Mouse (Mus musculus): ENCODE data around the gene Tm9sf1. TPM values are rescaled to one million over a fixed set of nuclear protein-coding genes. Genes with fewer than 3 reads are reported as not detected.

Gene Tm9sf1
- polyA plus RNA-seq, 1 experiment from 2014 or later, result 69.7 TPM

- no peaks in the 10 kb centered on the region for H3K27me3 ChIP-seq (replicated peaks)
- H3K36me3 ChIP-seq, result peaks cover 86% of the 10 kb centered on the region
- peak overlapping the region; percentile 94 for H3K27ac ChIP-seq
- H3K9me3 ChIP-seq (replicated peaks), result no peaks in the 10 kb centered on the region
- peak overlapping the region; percentile 63 for H3K4me3 ChIP-seq
- peak; percentile 94 for ATAC-seq
- H3K9ac ChIP-seq, result peak overlapping the region; percentile 72
- H3K4me2 ChIP-seq, result peak overlapping the region; percentile 70
- peaks cover 46% of the 10 kb centered on the region for H3K4me1 ChIP-seq
- WGBS (ENCODE audit: insufficient replicate concordance), result 16% methylated on average over 19 of the region's 19 CpGs
Measured at GRCm38 (mm10) chr14:55603633-55604576, 39.7 kb downstream of the Tm9sf1 start.

- peak within 1 kb of the TSS; percentile 72 for H3K9ac ChIP-seq
- H3K4me2 ChIP-seq, result peak within 1 kb of the TSS; percentile 70
- WGBS (ENCODE audit: insufficient replicate concordance), result 81% methylated on average over 7 of the region's 7 CpGs
- H3K4me3 ChIP-seq, result peak within 1 kb of the TSS; percentile 63
- peaks cover 86% of the 10 kb centered on the region for H3K36me3 ChIP-seq
- H3K4me1 ChIP-seq, result peaks cover 46% of the 10 kb centered on the region
- H3K27me3 ChIP-seq (replicated peaks), result no peaks in the 10 kb centered on the region
- peak within 1 kb of the TSS; percentile 94 for H3K27ac ChIP-seq
- no peaks in the 10 kb centered on the region for H3K9me3 ChIP-seq (replicated peaks)
- ATAC-seq, result no peak
Measured at GRCm38 (mm10) chr14:55603271-55603632, 40.4 kb downstream of the Tm9sf1 start, which contains the start of gene Irf9. Gene Irf9, plus strand, starts transcription at chr14:55603571.

- Histone ChIP-seq H3K4me3 (no peak overlapping the region), H3K4me1 (peaks cover 21% of the 10 kb centered on the region), H3K4me2 (no peak overlapping the region), H3K27ac (no peak overlapping the region), H3K36me3 (peaks cover 96% of the 10 kb centered on the region), H3K27me3 (replicated peaks) (no peaks in the 10 kb centered on the region), H3K9me3 (replicated peaks) (no peaks in the 10 kb centered on the region), H3K9ac (no peak overlapping the region)
- no peak for ATAC-seq
- WGBS (ENCODE audit: insufficient replicate concordance), result 92% methylated on average over 21 of the region's 21 CpGs
Measured at GRCm38 (mm10) chr14:55598521-55599390, 44.9 kb downstream of the Tm9sf1 start.

- Histone ChIP-seq H3K4me1 (peaks cover 24% of the 10 kb centered on the region), H3K4me2 (no peak overlapping the region), H3K9ac (no peak overlapping the region), H3K9me3 (replicated peaks) (no peaks in the 10 kb centered on the region), H3K27ac (0 out of 2 replicates have a peak overlapping the region, but pooled peaks have one; percentile 12), H3K4me3 (no peak overlapping the region), H3K36me3 (peaks cover 76% of the 10 kb centered on the region), H3K27me3 (replicated peaks) (no peaks in the 10 kb centered on the region)
- 87% methylated on average over 13 of the region's 13 CpGs for WGBS (ENCODE audit: insufficient replicate concordance)
- no peak for ATAC-seq
Measured at GRCm38 (mm10) chr14:55596036-55596690, 47.4 kb downstream of the Tm9sf1 start.

GRCm38 (mm10) chr14:55592226-55592625 lies 51.4 kb downstream of the Tm9sf1 start:
- no peak for ATAC-seq
- H3K27ac ChIP-seq, result peak overlapping the region; percentile 94
- no peaks in the 10 kb centered on the region for H3K9me3 ChIP-seq (replicated peaks)
- H3K4me3 ChIP-seq, result peak overlapping the region; percentile 82
- peaks cover 52% of the 10 kb centered on the region for H3K4me1 ChIP-seq
- peaks cover 60% of the 10 kb centered on the region for H3K36me3 ChIP-seq
- H3K4me2 ChIP-seq, result peak overlapping the region; percentile 93
- no peaks in the 10 kb centered on the region for H3K27me3 ChIP-seq (replicated peaks)
- WGBS (ENCODE audit: insufficient replicate concordance), result 4% methylated on average over 16 of the region's 16 CpGs
- H3K9ac ChIP-seq, result peak overlapping the region; percentile 92

- H3K4me3 ChIP-seq, result peak within 1 kb of the TSS; percentile 82
- WGBS (ENCODE audit: insufficient replicate concordance), result under 1% methylated on average over 33 of the region's 33 CpGs
- peaks cover 57% of the 10 kb centered on the region for H3K36me3 ChIP-seq
- H3K4me1 ChIP-seq, result peaks cover 60% of the 10 kb centered on the region
- peak within 1 kb of the TSS; percentile 94 for H3K27ac ChIP-seq
- H3K4me2 ChIP-seq, result peak within 1 kb of the TSS; percentile 93
- no peaks in the 10 kb centered on the region for H3K9me3 ChIP-seq (replicated peaks)
- H3K9ac ChIP-seq, result peak within 1 kb of the TSS; percentile 92
- H3K27me3 ChIP-seq (replicated peaks), result no peaks in the 10 kb centered on the region
- peak; percentile 91 for ATAC-seq
Measured at GRCm38 (mm10) chr14:55591331-55591891, 52.2 kb downstream of the Tm9sf1 start, which contains the start of gene Rnf31. Gene Rnf31, plus strand, starts transcription at chr14:55591708.

- peak within 1 kb of the TSS; percentile 92 for H3K9ac ChIP-seq
- WGBS (ENCODE audit: insufficient replicate concordance), result under 1% methylated on average over 22 of the region's 22 CpGs
- no peaks in the 10 kb centered on the region for H3K27me3 ChIP-seq (replicated peaks)
- peaks cover 66% of the 10 kb centered on the region for H3K4me1 ChIP-seq
- H3K4me3 ChIP-seq, result peak within 1 kb of the TSS; percentile 82
- peak within 1 kb of the TSS; percentile 94 for H3K27ac ChIP-seq
- H3K36me3 ChIP-seq, result peaks cover 51% of the 10 kb centered on the region
- no peaks in the 10 kb centered on the region for H3K9me3 ChIP-seq (replicated peaks)
- peak within 1 kb of the TSS; percentile 93 for H3K4me2 ChIP-seq
- peak; percentile 86 for ATAC-seq
Measured at GRCm38 (mm10) chr14:55590748-55591330, 52.8 kb downstream of the Tm9sf1 start, which contains the start of gene Psme2. Gene Psme2, minus strand, starts transcription at chr14:55591113.

GRCm38 (mm10) chr14:55589771-55590448 lies 53.7 kb downstream of the Tm9sf1 start:
- peak overlapping the region; percentile 82 for H3K4me3 ChIP-seq
- no peaks in the 10 kb centered on the region for H3K27me3 ChIP-seq (replicated peaks)
- no peaks in the 10 kb centered on the region for H3K9me3 ChIP-seq (replicated peaks)
- H3K27ac ChIP-seq, result peak overlapping the region; percentile 94
- WGBS (ENCODE audit: insufficient replicate concordance), result 71% methylated on average over 11 of the region's 11 CpGs
- H3K4me1 ChIP-seq, result peaks cover 74% of the 10 kb centered on the region
- H3K9ac ChIP-seq, result peak overlapping the region; percentile 92
- peak overlapping the region; percentile 93 for H3K4me2 ChIP-seq
- no peak for ATAC-seq
- peaks cover 42% of the 10 kb centered on the region for H3K36me3 ChIP-seq

- Histone ChIP-seq H3K4me3 (no peak overlapping the region), H3K9ac (no peak overlapping the region), H3K27ac (no peak overlapping the region; the same call in 1 of the 2 replicates), H3K4me1 (peaks cover 80% of the 10 kb centered on the region), H3K9me3 (replicated peaks) (no peaks in the 10 kb centered on the region), H3K36me3 (peaks cover 35% of the 10 kb centered on the region), H3K27me3 (replicated peaks) (no peaks in the 10 kb centered on the region), H3K4me2 (peak overlapping the region; percentile 93; the same call in 1 of the 2 replicates)
- 89% methylated on average over 5 of the region's 5 CpGs for WGBS (ENCODE audit: insufficient replicate concordance)
- no peak for ATAC-seq
Measured at GRCm38 (mm10) chr14:55589271-55589670, 54.3 kb downstream of the Tm9sf1 start.

GRCm38 (mm10) chr14:55586149-55586548 lies 57.5 kb downstream of the Tm9sf1 start:
- H3K4me2 ChIP-seq, result peak overlapping the region; percentile 99
- ATAC-seq, result peak; percentile 54
- H3K9ac ChIP-seq, result peak overlapping the region; percentile 79
- 18% methylated on average over 2 of the region's 2 CpGs for WGBS (ENCODE audit: insufficient replicate concordance)
- no peaks in the 10 kb centered on the region for H3K9me3 ChIP-seq (replicated peaks)
- peak overlapping the region; percentile 97 for H3K27ac ChIP-seq
- peaks cover 42% of the 10 kb centered on the region for H3K36me3 ChIP-seq
- H3K4me1 ChIP-seq, result peaks cover 80% of the 10 kb centered on the region
- peak overlapping the region; percentile 80 for H3K4me3 ChIP-seq
- H3K27me3 ChIP-seq (replicated peaks), result no peaks in the 10 kb centered on the region

All from liver, embryonic 12.5 days (tissue).